Mouse (Mus musculus) Patski (cell line): ENCODE data around the gene Fam241a. TPM values are rescaled to one million over a fixed set of nuclear protein-coding genes. Genes with fewer than 3 reads are reported as not detected.

Experiments
- ATAC-seq: fragments of 100-300 bp; one replicate; pipeline ENCODE4 v1.8.0; 2021
- CTCF ChIA-PET: fragments of 350-600 bp; sonication (Branson Sonifier 250); formaldehyde crosslinking; loops from one replicate; lab custom pipeline; 2022; ENCODE audit warnings: inconsistent platforms; lab: Charles Lee
- POLR2A ChIA-PET: fragments of 350-600 bp; sonication (Branson Sonifier 250); formaldehyde crosslinking; loops from one replicate; lab custom pipeline; 2022; ENCODE audit warnings: antibody characterized with exemption, inconsistent platforms; lab: Charles Lee
- DNase-seq: peaks from one replicate; pipeline ENCODE4 v3.0.0-alpha.2; 2011; ENCODE audit warnings: low read depth, low spot score
- H3K27me3 ChIP-seq: fragments of 371-371 bp; one replicate; pipeline ENCODE4 v1.5.1; 2021
- CTCF ChIP-seq: fragments of 100-300 bp; IDR thresholded peaks from one replicate; pipeline ENCODE4 v1.5.1; 2021
- in situ Hi-C: fragments of 300-500 bp; cut with MboI; formaldehyde crosslinking; loops from 3 replicates; pipeline ENCODE4 v1.11.1; 2018; ENCODE audit warnings: low pct_unique_long_range_greater_than_20kb, mixed read lengths
- polyA plus RNA-seq: library from polyadenylated mRNA; unstranded; gene quantifications from one replicate; pipeline ENCODE4 v1.2.3, GENCODE M21; 2021

Fam241a gene
- 15.6 TPM for polyA plus RNA-seq

GRCm38 (mm10) chr3:127895792-127896541, at the start of gene Fam241a:
Fam241a (minus strand) TSS chr3:127896324.
- H3K27me3 ChIP-seq = no peaks in the 10 kb centered on the region
- ATAC-seq (peak; percentile 90), DNase-seq (peak; percentile 53)
- in situ Hi-C loops = no loop called here
- TF ChIP-seq CTCF = no peak
- ChIA-PET POLR2A (interaction anchor here (0.7 to 1.0 kb wide), 2 partner anchors 10 to 56 kb away, joined by 4 to 6 read pairs; no protein-coding TSS in a partner anchor), CTCF (interaction anchor here (0.6 to 2.3 kb wide), 3 partner anchors 13 to 47 kb away, joined by 3 to 8 read pairs (median 3); no protein-coding TSS in a partner anchor)

GRCm38 (mm10) chr3:127932453-127932852, 36.3 kb upstream of the Fam241a start:
- CTCF ChIA-PET = interaction anchor here (1.0 kb wide), 1 partner anchor 9 kb away, joined by 3 read pairs; no protein-coding TSS in a partner anchor
- no peaks in the 10 kb centered on the region for H3K27me3 ChIP-seq
- no peak for ATAC-seq
- no peak for TF ChIP-seq CTCF
- DNase-seq = no peak
- in situ Hi-C loops = no loop called here
- POLR2A ChIA-PET = no interaction called here

- ATAC-seq = no peak
- TF ChIP-seq CTCF = no peak
Observed at GRCm38 (mm10) chr3:127930326-127931012, 34.3 kb upstream of the Fam241a start.

GRCm38 (mm10) chr3:127929921-127930320, 33.8 kb upstream of the Fam241a start:
- in situ Hi-C loops = no loop called here
- DNase-seq (no peak), ATAC-seq (peak; percentile 42)
- no peak for TF ChIP-seq CTCF
- no peaks in the 10 kb centered on the region for H3K27me3 ChIP-seq
- CTCF ChIA-PET = interaction anchor here (1.4 kb wide), 1 partner anchor 9 kb away, joined by 3 read pairs; no protein-coding TSS in a partner anchor
- POLR2A ChIA-PET = no interaction called here

More at GRCm38 (mm10) chr3:127930326-127931012, 34.3 kb upstream of the Fam241a start:
- CTCF ChIA-PET = interaction anchor here (1.4 kb wide), 1 partner anchor 10 kb away, joined by 3 read pairs; no protein-coding TSS in a partner anchor
- in situ Hi-C loops = no loop called here
- DNase-seq = no peak
- POLR2A ChIA-PET = no interaction called here
- H3K27me3 ChIP-seq = no peaks in the 10 kb centered on the region

GRCm38 (mm10) chr3:127926635-127927183, 30.6 kb upstream of the Fam241a start:
- no peaks in the 10 kb centered on the region for H3K27me3 ChIP-seq
- in situ Hi-C loops = no loop called here
- TF ChIP-seq CTCF = no peak
- DNase-seq (no peak), ATAC-seq (no peak)
- CTCF ChIA-PET = no interaction called here
- POLR2A ChIA-PET = interaction anchor here (0.6 kb wide), 1 partner anchor 45 kb away, joined by 4 read pairs; no protein-coding TSS in a partner anchor

- no peak for TF ChIP-seq CTCF
- H3K27me3 ChIP-seq = no peaks in the 10 kb centered on the region
- POLR2A ChIA-PET = interaction anchor here (1.0 kb wide), 1 partner anchor 9 kb away, joined by 3 read pairs; no protein-coding TSS in a partner anchor
- no peak for DNase-seq
- ATAC-seq = no peak
- in situ Hi-C loops = no loop called here
- CTCF ChIA-PET = interaction anchor here (1.6 to 1.9 kb wide), 2 partner anchors 13 to 81 kb away, joined by 4 to 8 read pairs; no protein-coding TSS in a partner anchor
Observed at GRCm38 (mm10) chr3:127924464-127924863, 28.3 kb upstream of the Fam241a start.

- in situ Hi-C loops = no loop called here
- no peak for TF ChIP-seq CTCF
- ATAC-seq (no peak), DNase-seq (no peak)
- H3K27me3 ChIP-seq = no peaks in the 10 kb centered on the region
- ChIA-PET POLR2A (no interaction called here), CTCF (interaction anchor here (0.9 to 1.9 kb wide), 3 partner anchors 9 to 70 kb away, joined by 3 to 8 read pairs (median 3); no protein-coding TSS in a partner anchor)
Observed at GRCm38 (mm10) chr3:127923183-127923582, 27.1 kb upstream of the Fam241a start.

- POLR2A ChIA-PET = no interaction called here
- no peak for DNase-seq
- TF ChIP-seq CTCF = no peak
- ATAC-seq = no peak
- H3K27me3 ChIP-seq = no peaks in the 10 kb centered on the region
- CTCF ChIA-PET = interaction anchor here (1.1 to 1.3 kb wide), 4 partner anchors 9 to 25 kb away, joined by 3 read pairs; no protein-coding TSS in a partner anchor
- in situ Hi-C loops = no loop called here
Observed at GRCm38 (mm10) chr3:127922125-127922524, 26.0 kb upstream of the Fam241a start.

GRCm38 (mm10) chr3:127917999-127918661, 22.0 kb upstream of the Fam241a start:
- peaks cover 3% of the 10 kb centered on the region for H3K27me3 ChIP-seq
- no peak for TF ChIP-seq CTCF
- DNase-seq (no peak), ATAC-seq (no peak)
- CTCF ChIA-PET = no interaction called here
- in situ Hi-C loops = no loop called here
- POLR2A ChIA-PET = no interaction called here

GRCm38 (mm10) chr3:127917549-127917948, 21.4 kb upstream of the Fam241a start:
- H3K27me3 ChIP-seq = peaks cover 3% of the 10 kb centered on the region
- in situ Hi-C loops = no loop called here
- CTCF ChIA-PET = no interaction called here
- no peak for TF ChIP-seq CTCF
- DNase-seq (no peak), ATAC-seq (no peak)
- POLR2A ChIA-PET = no interaction called here
